Mouse (Mus musculus): Measurements from ENCODE around the gene Tspan7. TPM values are rescaled to one million over a fixed set of nuclear protein-coding genes. Genes with fewer than 3 reads are reported as not detected.
A peak's percentile ranks its signal among the peaks of the same experiment; 100 is the strongest.

The Tspan7 gene
- 100 to 1,000 TPM; 113 to 130 (median 125) TPM for total RNA-seq (2022)

GRCm38 (mm10) chrX:10484872-10485569 lies at the start of gene Tspan7:
Tspan7 (plus strand) TSS chrX:10485158.
- DNase-seq (ENCODE audit: low spot score): peak; percentile 31

DNA sequence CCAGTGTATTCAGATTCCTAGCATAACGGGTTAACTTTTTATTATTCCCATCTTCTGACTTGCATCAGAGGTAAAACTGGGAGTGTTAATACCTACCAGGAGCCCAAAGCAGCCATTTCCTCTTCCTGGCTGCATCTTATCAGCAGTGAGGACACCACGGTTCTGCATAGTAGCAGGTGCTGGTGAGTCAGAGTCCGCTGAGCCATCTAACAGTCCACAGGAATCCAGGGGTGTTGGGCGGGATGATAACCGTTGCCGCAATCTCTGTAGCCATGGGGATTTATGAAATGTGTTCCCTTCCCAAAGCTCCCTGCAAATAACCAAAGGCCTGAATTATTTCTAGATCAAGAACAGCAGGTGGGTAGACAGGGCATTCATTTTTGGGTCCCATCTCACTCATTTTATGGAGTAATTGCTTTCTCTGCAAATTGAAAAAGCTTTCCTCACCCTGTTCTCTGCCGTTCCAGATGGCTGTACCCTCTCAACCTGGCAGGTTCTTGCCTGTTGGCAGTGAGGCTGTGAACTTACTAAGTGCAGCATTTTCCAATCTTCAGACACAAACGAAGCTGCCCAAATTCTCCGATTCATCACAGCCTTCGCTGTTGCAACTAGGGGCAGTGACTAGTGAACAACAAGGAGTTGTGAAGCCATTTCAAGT lies 35.5 kb upstream of the Tspan7 start:
- DNase-seq (ENCODE audit: low spot score): no peak

GRCm38 (mm10) chrX:10450143-10451060 lies 34.6 kb upstream of the Tspan7 start:
- DNase-seq (ENCODE audit: low spot score): no peak

- no peak for DNase-seq (ENCODE audit: low spot score)
These were observed 31.2 kb upstream of the Tspan7 start for GRCm38 (mm10) chrX:10453798-10454197.

- DNase-seq (ENCODE audit: low spot score): no peak
These were observed 27.7 kb upstream of the Tspan7 start for GRCm38 (mm10) chrX:10457256-10457655.

GRCm38 (mm10) chrX:10477088-10477487 lies 7.9 kb upstream of the Tspan7 start:
- DNase-seq (ENCODE audit: low spot score): no peak

- DNase-seq (ENCODE audit: low spot score): no peak
These were observed 5.7 kb upstream of the Tspan7 start for GRCm38 (mm10) chrX:10479031-10479886.

DNA sequence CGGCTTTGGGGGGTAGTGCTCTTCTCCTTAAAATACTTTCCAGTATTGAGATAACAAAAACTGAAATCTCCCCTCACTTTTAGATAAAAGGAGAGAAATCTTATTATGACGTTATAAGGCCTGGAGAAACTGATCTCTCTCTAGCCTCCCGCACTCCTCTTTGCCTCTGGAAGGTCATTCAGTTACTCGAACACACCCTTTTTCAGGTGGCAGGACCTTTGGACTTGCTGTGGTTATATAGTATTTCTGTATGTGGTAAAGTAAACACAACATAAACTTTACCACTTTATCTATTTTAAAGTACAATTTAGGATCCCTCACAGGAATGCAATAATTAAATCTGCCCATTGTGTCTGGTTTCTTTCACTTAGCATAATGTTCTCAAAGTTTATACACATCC lies 5.0 kb upstream of the Tspan7 start:
- DNase-seq (ENCODE audit: low spot score): no peak

GRCm38 (mm10) chrX:10485664-10486211 lies 780 bp downstream of the Tspan7 start:
- peak; percentile 18 for DNase-seq (ENCODE audit: low spot score)

- no peak for DNase-seq (ENCODE audit: low spot score)
These were observed 13.6 kb downstream of the Tspan7 start for GRCm38 (mm10) chrX:10498580-10498979.

- DNase-seq (ENCODE audit: low spot score): no peak
These were observed 17.7 kb downstream of the Tspan7 start for GRCm38 (mm10) chrX:10502616-10503015.

GRCm38 (mm10) chrX:10514417-10514816 lies 29.5 kb downstream of the Tspan7 start:
- DNase-seq (ENCODE audit: low spot score): no peak

DNA sequence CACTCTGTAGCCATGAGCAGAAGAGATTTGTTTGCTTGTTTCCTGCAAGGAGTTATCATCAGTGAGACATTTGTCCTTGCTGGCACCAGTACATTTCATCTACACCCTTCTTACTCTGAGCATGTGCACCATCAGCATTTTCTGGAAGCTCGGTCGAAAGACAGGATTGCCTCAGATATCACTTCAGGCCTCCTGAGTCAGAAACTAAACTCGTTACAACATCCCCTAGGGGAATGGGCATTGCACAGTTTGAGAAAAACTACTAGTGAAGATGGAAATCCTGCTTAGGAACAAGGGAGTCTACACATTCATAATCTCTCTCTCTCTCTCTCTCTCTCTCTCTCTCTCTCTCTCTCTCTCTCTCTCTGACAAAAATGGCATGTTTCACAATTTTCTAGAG lies 30.0 kb downstream of the Tspan7 start:
- no peak for DNase-seq (ENCODE audit: low spot score)

GRCm38 (mm10) chrX:10516448-10516847 lies 31.5 kb downstream of the Tspan7 start:
- DNase-seq (ENCODE audit: low spot score): no peak

- DNase-seq (ENCODE audit: low spot score): no peak
These were observed 32.0 kb downstream of the Tspan7 start for GRCm38 (mm10) chrX:10516925-10517324.

- DNase-seq (ENCODE audit: low spot score): no peak
These were observed 32.8 kb downstream of the Tspan7 start for GRCm38 (mm10) chrX:10517756-10518155.

DNA sequence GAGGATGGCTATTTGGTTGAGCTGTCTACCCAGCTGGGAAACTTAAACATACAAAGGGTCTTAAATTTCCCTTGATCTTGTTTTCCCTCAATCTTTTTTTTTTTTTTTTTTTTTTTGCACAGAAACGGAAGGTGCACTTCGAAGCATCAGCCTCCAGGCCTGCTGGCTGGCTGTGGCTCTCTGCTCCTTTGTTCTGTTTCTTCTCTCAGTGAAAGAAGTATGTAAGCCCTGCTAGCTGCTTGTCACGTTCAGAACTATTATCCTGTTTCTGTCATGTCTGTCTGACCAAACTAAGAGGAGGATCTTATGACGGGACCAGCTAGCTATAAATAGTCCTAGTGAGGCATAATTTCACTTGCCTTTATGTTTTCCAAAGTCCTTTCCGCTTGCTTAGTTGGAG lies 33.6 kb downstream of the Tspan7 start:
- no peak for DNase-seq (ENCODE audit: low spot score)

GRCm38 (mm10) chrX:10535450-10535849 lies 50.5 kb downstream of the Tspan7 start:
- no peak for DNase-seq (ENCODE audit: low spot score)

GRCm38 (mm10) chrX:10539009-10539408 lies 54.1 kb downstream of the Tspan7 start:
- no peak for DNase-seq (ENCODE audit: low spot score)

GRCm38 (mm10) chrX:10539482-10540166 lies 54.7 kb downstream of the Tspan7 start:
- no peak for DNase-seq (ENCODE audit: low spot score)

All from heart, adult 8-10 months (tissue).